In the genomic region with DNA sequence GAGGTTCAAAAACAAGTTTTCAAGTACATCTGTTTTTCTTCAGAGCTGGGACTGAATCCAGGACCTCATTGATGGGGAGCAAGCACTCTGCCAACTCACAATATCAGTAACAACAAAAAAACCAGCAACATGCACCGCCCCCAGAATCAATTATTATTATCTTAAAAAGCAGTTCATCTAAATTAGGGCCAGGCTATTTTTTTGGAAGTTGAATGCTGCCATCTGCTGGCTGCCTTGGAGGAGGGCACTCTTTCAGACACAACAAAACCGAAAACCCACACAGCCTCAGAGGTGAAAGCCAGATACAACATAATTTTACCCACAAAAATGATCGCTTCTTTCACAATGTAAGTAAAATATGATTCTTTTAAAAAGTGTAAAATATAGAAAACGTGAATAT, we compare ENCODE assay signal across 9 mouse cellular contexts.
DNase-seq lines count a peak whose midpoint lies in the region; ATAC-seq and TF ChIP-seq lines count a peak whose summit lies in the region.
"Had no signal": no experiment of that assay in that cellular context is flagged by ENCODE, and none has a peak within 500 bp of the region (broad histone marks: within the 10 kb centered on the region; RNA-seq: fewer than 3 reads in every experiment).

No protein-coding gene starts in this region.

- no peak overlapping the region for H3K4me2 ChIP-seq in kidney, embryonic 16.5 days (replicated peaks; ENCODE audit: low read depth, low read length)
- H3K4me2 ChIP-seq in liver, embryonic 13.5 days: no peak overlapping the region
- no peak overlapping the region for H3K4me2 ChIP-seq in stomach, postnatal 0 days (replicated peaks; ENCODE audit: low read depth)
- H3K4me2 ChIP-seq in midbrain, embryonic 11.5 days: no peak overlapping the region
- H3K4me2 ChIP-seq: limb, embryonic 12.5 days had no signal

- TF ChIP-seq EP300 in stomach, postnatal 0 days (optimal IDR thresholded peaks at IDR 0.05): no peak

- H3K4me3 ChIP-seq in kidney, embryonic 16.5 days (ENCODE audit: low read length): no peak overlapping the region
- no peak overlapping the region for H3K4me3 ChIP-seq in liver, embryonic 13.5 days (replicated peaks)
- H3K4me3 ChIP-seq in stomach, postnatal 0 days (ENCODE audit: low read depth, low read length): no peak overlapping the region
- H3K4me3 ChIP-seq in midbrain, embryonic 11.5 days (ENCODE audit: low read depth, low read length): no peak overlapping the region
- H3K4me3 ChIP-seq: limb, embryonic 12.5 days had no signal

- no peak overlapping the region for H3K27ac ChIP-seq in kidney, embryonic 16.5 days (ENCODE audit: low read length)
- peak overlapping the region; percentile 34; the same call in 1 of the 2 replicates for H3K27ac ChIP-seq in liver, embryonic 13.5 days
- no peak overlapping the region for H3K27ac ChIP-seq in stomach, postnatal 0 days (replicated peaks)
- H3K27ac ChIP-seq in midbrain, embryonic 11.5 days (ENCODE audit: low read depth, low read length): no peak overlapping the region
- H3K27ac ChIP-seq: limb, embryonic 12.5 days had no signal

- no peaks in the 10 kb centered on the region for H3K36me3 ChIP-seq in kidney, embryonic 16.5 days (ENCODE audit: insufficient read depth, low read length)
- no peaks in the 10 kb centered on the region for H3K36me3 ChIP-seq in liver, embryonic 13.5 days
- no peaks in the 10 kb centered on the region for H3K36me3 ChIP-seq in stomach, postnatal 0 days (ENCODE audit: control insufficient read depth, insufficient read depth, low read length)
- H3K36me3 ChIP-seq in midbrain, embryonic 11.5 days (ENCODE audit: control insufficient read depth, insufficient read depth, low read length): no peaks in the 10 kb centered on the region
- H3K36me3 ChIP-seq: limb, embryonic 12.5 days had no signal

- peak; percentile 75 for TF ChIP-seq CTCF in stomach, postnatal 0 days (IDR thresholded peaks at IDR 0.05; ENCODE audit: low read depth)

- H3K9me3 ChIP-seq in kidney, embryonic 16.5 days (ENCODE audit: low read length): no peaks in the 10 kb centered on the region
- no peaks in the 10 kb centered on the region for H3K9me3 ChIP-seq in liver, embryonic 13.5 days (replicated peaks)
- H3K9me3 ChIP-seq in stomach, postnatal 0 days (ENCODE audit: control insufficient read depth, low read length): no peaks in the 10 kb centered on the region
- H3K9me3 ChIP-seq in midbrain, embryonic 11.5 days (ENCODE audit: control insufficient read depth, low read length): no peaks in the 10 kb centered on the region
- H3K9me3 ChIP-seq: limb, embryonic 12.5 days had no signal

- WGBS in kidney, embryonic 16.5 days: 22% methylated on average over 4 of the region's 4 CpGs
- 24% methylated on average over 4 of the region's 4 CpGs for WGBS in liver, embryonic 13.5 days (ENCODE audit: insufficient replicate concordance)
- 16% methylated on average over 4 of the region's 4 CpGs for WGBS in stomach, postnatal 0 days
- WGBS in midbrain, embryonic 11.5 days: 18% methylated on average over 4 of the region's 4 CpGs

- H3K9ac ChIP-seq in kidney, embryonic 16.5 days (replicated peaks; ENCODE audit: low read length): no peak overlapping the region
- H3K9ac ChIP-seq in liver, embryonic 13.5 days: no peak overlapping the region
- H3K9ac ChIP-seq in stomach, postnatal 0 days (ENCODE audit: low read length): no peak overlapping the region
- H3K9ac ChIP-seq in midbrain, embryonic 11.5 days (ENCODE audit: low read length): no peak overlapping the region
- H3K9ac ChIP-seq: limb, embryonic 12.5 days had no signal

- no peaks in the 10 kb centered on the region for H3K27me3 ChIP-seq in kidney, embryonic 16.5 days (ENCODE audit: insufficient read depth, low read length)
- no peaks in the 10 kb centered on the region for H3K27me3 ChIP-seq in liver, embryonic 13.5 days
- no peaks in the 10 kb centered on the region for H3K27me3 ChIP-seq in stomach, postnatal 0 days (ENCODE audit: control insufficient read depth, insufficient read depth, low read length)
- no peaks in the 10 kb centered on the region for H3K27me3 ChIP-seq in midbrain, embryonic 11.5 days (ENCODE audit: control insufficient read depth, insufficient read depth, low read length)
- H3K27me3 ChIP-seq: limb, embryonic 12.5 days had no signal

- ATAC-seq in kidney, embryonic 16.5 days (ENCODE audit: low FRiP score, low TSS enrichment): no peak
- ATAC-seq in liver, embryonic 13.5 days (ENCODE audit: low read depth): no peak
- ATAC-seq in stomach, postnatal 0 days (ENCODE audit: low FRiP score, low TSS enrichment): no peak
- no peak for ATAC-seq in midbrain, embryonic 11.5 days (ENCODE audit: low FRiP score)

- DNase-seq in kidney, adult 11 months: peak; percentile 11
- DNase-seq in R1 (ENCODE audit: low read depth, low spot score): peak; percentile 28
- DNase-seq in cerebellum, adult 9-11 months: peak; percentile 1
- DNase-seq in kidney, postnatal 14 days: peak; percentile 20
- peak; percentile 4 for DNase-seq in liver, embryonic 13.5 days
- DNase-seq in stomach, postnatal 0 days (ENCODE audit: low spot score): peak; percentile 15
- no peak for DNase-seq in midbrain, embryonic 11.5 days (ENCODE audit: low spot score, missing footprints)

- no peaks in the 10 kb centered on the region for H3K4me1 ChIP-seq in kidney, embryonic 16.5 days (ENCODE audit: insufficient read depth, low read length)
- no peaks in the 10 kb centered on the region; the same call in 1 of the 2 replicates for H3K4me1 ChIP-seq in liver, embryonic 13.5 days (replicated peaks)
- H3K4me1 ChIP-seq in stomach, postnatal 0 days (replicated peaks; ENCODE audit: control insufficient read depth, insufficient read depth): no peaks in the 10 kb centered on the region
- no peaks in the 10 kb centered on the region for H3K4me1 ChIP-seq in midbrain, embryonic 11.5 days (ENCODE audit: control insufficient read depth, insufficient read depth, low read length)
- H3K4me1 ChIP-seq: limb, embryonic 12.5 days had no signal
